Mouse (Mus musculus) T-helper 17 cell (primary cell): ENCODE measurements around the gene Ranbp17.

Experiments used
- in situ Hi-C, 2 experiments: fragments of 300-600 bp; cut with MboI, MseI; formaldehyde crosslinking; loops; 1 replicate in 1 of 2; 2 replicates in 1 of 2; pipeline ENCODE4 v1.15.1; 2025; ENCODE audit warnings: high pct_unique_total_duplicates in 2 of 2

Ranbp17 gene

GRCm38 (mm10) chr11:33422226-33422625 lies 91.3 kb downstream of the Ranbp17 start:
- in situ Hi-C loops, result no loop called here

GRCm38 (mm10) chr11:33404651-33405050 lies 108.9 kb downstream of the Ranbp17 start:
- in situ Hi-C loops, result no loop called here

GRCm38 (mm10) chr11:33399346-33399745 lies 114.2 kb downstream of the Ranbp17 start:
- in situ Hi-C loops, result no loop called here

- in situ Hi-C loops, result no loop called here
Measured at GRCm38 (mm10) chr11:33398701-33399100, 114.8 kb downstream of the Ranbp17 start.

GRCm38 (mm10) chr11:33396275-33396674 lies 117.3 kb downstream of the Ranbp17 start:
- in situ Hi-C loops, result no loop called here

- in situ Hi-C loops, result no loop called here
Measured at GRCm38 (mm10) chr11:33394093-33394492, 119.5 kb downstream of the Ranbp17 start.

GRCm38 (mm10) chr11:33388685-33389084 lies 124.9 kb downstream of the Ranbp17 start:
- in situ Hi-C loops, result no loop called here

- in situ Hi-C loops, result no loop called here
Measured at GRCm38 (mm10) chr11:33361867-33362266, 151.7 kb downstream of the Ranbp17 start.

- in situ Hi-C loops, result no loop called here
Measured at GRCm38 (mm10) chr11:33349269-33349668, 164.3 kb downstream of the Ranbp17 start.

- in situ Hi-C loops, result no loop called here
Measured at GRCm38 (mm10) chr11:33342061-33342460, 171.5 kb downstream of the Ranbp17 start.

- in situ Hi-C loops, result no loop called here
Measured at GRCm38 (mm10) chr11:33336552-33337121, 176.9 kb downstream of the Ranbp17 start.

GRCm38 (mm10) chr11:33335616-33336015 lies 177.9 kb downstream of the Ranbp17 start:
- in situ Hi-C loops, result no loop called here

GRCm38 (mm10) chr11:33332137-33332536 lies 181.4 kb downstream of the Ranbp17 start:
- in situ Hi-C loops, result no loop called here

GRCm38 (mm10) chr11:33319006-33319611 lies 194.4 kb downstream of the Ranbp17 start:
- in situ Hi-C loops, result no loop called here

GRCm38 (mm10) chr11:33309566-33309965 lies 204.0 kb downstream of the Ranbp17 start:
- in situ Hi-C loops, result no loop called here

GRCm38 (mm10) chr11:33300859-33301258 lies 212.7 kb downstream of the Ranbp17 start:
- in situ Hi-C loops, result no loop called here

- in situ Hi-C loops, result no loop called here
Measured at GRCm38 (mm10) chr11:33299371-33299770, 214.2 kb downstream of the Ranbp17 start.

GRCm38 (mm10) chr11:33297121-33297520 lies 216.4 kb downstream of the Ranbp17 start:
- in situ Hi-C loops, result no loop called here

GRCm38 (mm10) chr11:33295422-33295821 lies 218.1 kb downstream of the Ranbp17 start:
- in situ Hi-C loops, result no loop called here

- in situ Hi-C loops, result loop anchor here in 1 of 2 experiments (5.0 kb wide), 1 partner anchor 117 kb away; no protein-coding TSS in a partner anchor
Measured at GRCm38 (mm10) chr11:33294063-33294462, 219.5 kb downstream of the Ranbp17 start.

- in situ Hi-C loops, result no loop called here
Measured at GRCm38 (mm10) chr11:33278571-33278970, 235.0 kb downstream of the Ranbp17 start.

GRCm38 (mm10) chr11:33276637-33277036 lies 236.9 kb downstream of the Ranbp17 start, which contains the start of gene Gm12117:
Gene Gm12117 (minus strand): TSS chr11:33276737.
- in situ Hi-C loops, result no loop called here

GRCm38 (mm10) chr11:33274816-33275215 lies 238.7 kb downstream of the Ranbp17 start:
- in situ Hi-C loops, result no loop called here
